Mouse (Mus musculus) liver, embryonic 14.5 days (tissue): Measurements from ENCODE around the gene Ercc6l2. TPM values are rescaled to one million over a fixed set of nuclear protein-coding genes. Genes with fewer than 3 reads are reported as not detected.
"Not testable (repeated sequence)": the region's sequence is repeated elsewhere in the genome, so short reads cannot be mapped to it uniquely, and the experiment has no call there.

ENCODE experiments used
- ATAC-seq: fragments of 200-750 bp; cut with Nextera tagmentation; 2 replicates; pipeline ENCODE4 v1.8.0; 2017; ENCODE audit warnings: moderate number of reproducible peaks, mild to moderate bottlenecking, moderate library complexity; ENCODE audit not compliant: insufficient read depth
- DNase-seq, 3 experiments: peaks; one replicate each; pipeline ENCODE4 v3.0.0-alpha.2; 2012 to 2013; ENCODE audit warnings: low read depth in 3 of 3, low spot score in 3 of 3
- H3K27ac ChIP-seq: fragments of 300-500 bp; sonication (generic); 2 replicates; pipeline ENCODE4 v1.5.1; 2014; ENCODE audit warnings: moderate library complexity, mild to moderate bottlenecking, control low read depth, inconsistent platforms
- H3K27me3 ChIP-seq: fragments of 300-500 bp; sonication (generic); 2 replicates; pipeline ENCODE4 v1.6.1; 2014; ENCODE audit warnings: mild to moderate bottlenecking, low read length, moderate library complexity; ENCODE audit not compliant: control insufficient read depth, insufficient read depth
- H3K36me3 ChIP-seq: fragments of 300-500 bp; sonication (generic); replicated peaks from 2 replicates; pipeline ENCODE4 v1.6.1; 2014; ENCODE audit warnings: low read depth; ENCODE audit not compliant: control insufficient read depth, insufficient read depth
- H3K4me1 ChIP-seq, 2 experiments: fragments of 200-500 bp in 1 of 2; fragments of 300-500 bp in 1 of 2; sonication (generic) in 1 of 2; replicated peaks; 2 replicates each; pipeline ENCODE4 v1.6.1; 2012 to 2014; ENCODE audit warnings: antibody characterized with exemption in 1 of 2, inconsistent platforms in 1 of 2, low read length in 1 of 2; ENCODE audit not compliant: control insufficient read depth in 2 of 2, insufficient read depth in 2 of 2
- H3K4me2 ChIP-seq: fragments of 300-500 bp; sonication (generic); 2 replicates; pipeline ENCODE4 v1.6.1; 2014; ENCODE audit warnings: low read depth, mild to moderate bottlenecking, control low read depth, moderate library complexity
- H3K4me3 ChIP-seq, 2 experiments: fragments of 200-500 bp in 1 of 2; fragments of 300-500 bp in 1 of 2; sonication (generic) in 1 of 2; 2 replicates each; pipeline ENCODE4 v1.5.1; 2012 to 2014; ENCODE audit warnings: low read depth in 2 of 2, low read length in 2 of 2, mild to moderate bottlenecking in 2 of 2, control low read depth in 1 of 2, inconsistent platforms in 1 of 2, moderate library complexity in 1 of 2; ENCODE audit not compliant: insufficient read depth in 1 of 2
- H3K9ac ChIP-seq: fragments of 300-500 bp; sonication (generic); replicated peaks from 2 replicates; pipeline ENCODE4 v1.6.1; 2014; ENCODE audit warnings: mild to moderate bottlenecking, control low read depth, moderate library complexity
- H3K9me3 ChIP-seq: fragments of 300-500 bp; sonication (generic); 2 replicates; pipeline ENCODE4 v1.6.1; 2016; ENCODE audit warnings: low read length, mixed read lengths; ENCODE audit not compliant: control insufficient read depth
- CTCF ChIP-seq: IDR thresholded peaks from 2 replicates; pipeline ENCODE4 v1.5.1; 2016; ENCODE audit warnings: antibody characterized with exemption, low read depth, control low read depth
- EP300 ChIP-seq: IDR thresholded peaks from 2 replicates; pipeline ENCODE4 v1.6.1; 2016; ENCODE audit warnings: antibody characterized with exemption, low read depth
- WGBS: fragments of 180-500 bp; shearing (Covaris S2); extraction: QIAGEN DNeasy Blood & Tissue Kit; methylation state at CpG from one replicate; pipeline ENCODE4 v1.1.7; 2014; ENCODE audit not compliant: insufficient replicate concordance; 5-methylcytosine and 5-hydroxymethylcytosine counted together
- polyA plus RNA-seq, 2 experiments: library from polyadenylated mRNA; depleted of rRNA in 1 of 2; stranded (reverse) in 1 of 2; unstranded in 1 of 2; fragments of >200 nt; fragmentation: Nextera tagmentation in 1 of 2; extraction: Ambion mirVana in 1 of 2; gene quantifications; 2 replicates each; pipeline versions ENCODE4 v1.2.1 to v1.2.3; 2012 to 2014

The Ercc6l2 gene
- polyA plus RNA-seq, 2 experiments, result 6.6 to 6.7 TPM

DNA sequence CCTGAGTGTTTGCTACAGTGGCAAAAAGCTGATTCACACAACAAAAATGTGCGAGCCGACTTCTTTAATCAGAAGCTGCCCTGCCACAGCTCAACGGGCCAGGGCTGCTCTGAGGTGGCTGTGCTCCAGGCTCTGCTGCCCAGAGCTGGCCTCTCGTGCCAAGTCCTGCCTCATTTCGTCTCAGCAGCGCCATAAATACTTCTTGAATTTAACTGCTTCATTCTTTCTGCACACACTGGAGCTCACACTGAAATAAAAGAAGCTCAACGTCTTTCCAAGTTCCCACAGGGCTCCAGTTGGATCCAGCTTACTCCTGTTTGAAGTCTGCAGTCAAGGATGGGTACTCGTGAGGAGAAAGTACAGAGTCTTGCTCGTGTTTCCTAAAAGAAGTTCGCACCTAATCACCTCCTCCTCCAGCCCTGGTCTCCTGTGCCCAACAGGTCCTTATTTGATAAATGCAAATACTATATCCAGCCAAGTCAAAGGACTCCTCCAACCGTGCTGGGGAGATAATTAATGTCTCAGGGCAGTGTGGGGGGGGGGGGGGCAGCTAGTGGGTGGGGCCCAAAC lies 102.2 kb downstream of the Ercc6l2 start:
- H3K9ac ChIP-seq, result no peak overlapping the region
- DNase-seq (peak in 2 of 3 experiments; percentile 25 to 64), ATAC-seq (peak; percentile 74)
- H3K27ac ChIP-seq, result no peak overlapping the region
- H3K9me3 ChIP-seq, result no peaks in the 10 kb centered on the region
- H3K4me3 ChIP-seq, result no peak overlapping the region
- H3K36me3 ChIP-seq, result no peaks in the 10 kb centered on the region
- 31% methylated on average over 11 of the region's 11 CpGs for WGBS
- TF ChIP-seq CTCF (no peak), EP300 (no peak)
- peak overlapping the region; percentile 0; the same call in 1 of the 2 replicates for H3K4me2 ChIP-seq
- no peaks in the 10 kb centered on the region for H3K27me3 ChIP-seq
- H3K4me1 ChIP-seq, result peaks cover 3 to 25% of the 10 kb centered on the region in 2 experiments; a peak in 3 of 4 replicates

GRCm38 (mm10) chr13:63917776-63918621 lies 103.0 kb downstream of the Ercc6l2 start:
- peaks cover 3 to 25% of the 10 kb centered on the region in 2 experiments; a peak in 3 of 4 replicates for H3K4me1 ChIP-seq
- DNase-seq (no peak), ATAC-seq (no peak)
- no peaks in the 10 kb centered on the region for H3K9me3 ChIP-seq
- no peak overlapping the region for H3K4me3 ChIP-seq
- no peak overlapping the region for H3K27ac ChIP-seq
- H3K9ac ChIP-seq, result no peak overlapping the region
- H3K36me3 ChIP-seq, result no peaks in the 10 kb centered on the region
- 36% methylated on average over 11 of the region's 11 CpGs for WGBS
- TF ChIP-seq CTCF, result no peak
- no peak for TF ChIP-seq EP300
- no peaks in the 10 kb centered on the region for H3K27me3 ChIP-seq
- no peak overlapping the region for H3K4me2 ChIP-seq

GRCm38 (mm10) chr13:63918733-63919422 lies 103.8 kb downstream of the Ercc6l2 start:
- no peaks in the 10 kb centered on the region for H3K36me3 ChIP-seq
- no peak overlapping the region for H3K4me2 ChIP-seq
- H3K4me3 ChIP-seq, result no peak overlapping the region
- H3K27ac ChIP-seq, result no peak overlapping the region
- ATAC-seq (no peak), DNase-seq (no peak)
- no peaks in the 10 kb centered on the region for H3K9me3 ChIP-seq
- WGBS, result 73% methylated on average over 18 of the region's 18 CpGs
- TF ChIP-seq CTCF (no peak), EP300 (no peak)
- H3K9ac ChIP-seq, result no peak overlapping the region
- H3K4me1 ChIP-seq, result peaks cover 3 to 29% of the 10 kb centered on the region in 2 experiments; a peak in 3 of 4 replicates
- no peaks in the 10 kb centered on the region for H3K27me3 ChIP-seq

DNA sequence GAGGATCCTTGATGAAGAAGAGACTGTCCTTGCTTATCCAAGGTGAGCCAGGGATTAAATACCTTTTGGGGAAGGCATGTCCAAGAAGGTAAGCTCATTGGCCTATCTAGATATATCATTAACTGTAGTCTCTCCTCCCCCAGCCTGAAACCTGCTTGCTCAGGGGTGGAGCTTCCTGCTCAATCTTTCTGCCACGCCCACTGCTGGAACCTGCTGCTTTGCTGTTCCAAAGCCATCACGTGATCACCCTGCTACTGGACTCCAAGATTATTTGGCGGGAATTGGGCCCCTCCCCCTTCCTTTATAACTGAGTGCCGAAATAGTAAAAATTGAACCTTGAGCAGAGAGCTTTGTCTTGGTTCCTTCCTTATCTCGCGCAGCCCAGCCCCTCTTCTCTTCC lies 109.0 kb downstream of the Ercc6l2 start:
- H3K9ac ChIP-seq, DNase-seq, H3K36me3 ChIP-seq, H3K4me3 ChIP-seq, H3K27ac ChIP-seq, H3K27me3 ChIP-seq, H3K4me2 ChIP-seq, H3K9me3 ChIP-seq: not testable (repeated sequence)
- ATAC-seq, result peak; percentile 33; the same call in 1 of the 2 replicates
- WGBS, result 14% methylated on average over 2 of the region's 6 CpGs
- peaks cover 0 to 14% of the 10 kb centered on the region in 2 experiments; a peak in 3 of 4 replicates for H3K4me1 ChIP-seq

DNA sequence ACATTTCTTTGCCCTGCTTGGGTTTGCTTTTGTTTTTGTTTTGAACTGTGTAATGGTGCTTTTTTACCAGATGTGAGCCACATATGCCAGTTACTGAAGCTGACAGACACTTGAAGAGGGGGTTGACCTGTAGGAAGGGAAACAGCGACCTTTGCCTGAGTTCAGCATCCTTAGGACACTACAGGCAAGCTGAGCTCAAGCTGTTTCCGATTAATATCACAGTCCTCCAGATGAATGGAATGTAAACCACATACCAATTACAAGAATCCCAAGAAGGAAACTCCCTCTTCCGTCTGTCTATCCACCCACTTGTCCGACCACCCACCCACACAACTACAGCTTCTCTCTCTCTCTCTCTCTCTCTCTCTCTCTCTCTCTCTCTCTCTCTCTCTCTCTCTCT lies 112.3 kb downstream of the Ercc6l2 start:
- ATAC-seq, result no peak
- Histone ChIP-seq H3K36me3 (no peaks in the 10 kb centered on the region), H3K4me2 (no peak overlapping the region), H3K27me3 (no peaks in the 10 kb centered on the region), H3K4me1 (peaks cover 0 to 20% of the 10 kb centered on the region in 2 experiments; a peak in 3 of 4 replicates), H3K27ac (no peak overlapping the region), H3K4me3 (no peak overlapping the region), H3K9me3 (no peaks in the 10 kb centered on the region), H3K9ac (no peak overlapping the region)
- WGBS, result 75% methylated on average over 4 of the region's 4 CpGs
- TF ChIP-seq CTCF (no peak), EP300 (no peak)
- DNase-seq, result no peak
